Mouse (Mus musculus) 416B (cell line): ENCODE results near the gene Mnat1.
A peak's percentile ranks its signal among the peaks of the same experiment; 100 is the strongest.

Experiments used
- DNase-seq: peaks from one replicate; pipeline ENCODE4 v3.0.0; 2011; ENCODE audit warnings: low read depth

Mnat1 gene

GRCm38 (mm10) chr12:73231552-73231951, 108.0 kb downstream of the Mnat1 start:
- DNase-seq, result peak; percentile 83

- no peak for DNase-seq
Observed at GRCm38 (mm10) chr12:73232586-73232985, 109.1 kb downstream of the Mnat1 start.

DNA sequence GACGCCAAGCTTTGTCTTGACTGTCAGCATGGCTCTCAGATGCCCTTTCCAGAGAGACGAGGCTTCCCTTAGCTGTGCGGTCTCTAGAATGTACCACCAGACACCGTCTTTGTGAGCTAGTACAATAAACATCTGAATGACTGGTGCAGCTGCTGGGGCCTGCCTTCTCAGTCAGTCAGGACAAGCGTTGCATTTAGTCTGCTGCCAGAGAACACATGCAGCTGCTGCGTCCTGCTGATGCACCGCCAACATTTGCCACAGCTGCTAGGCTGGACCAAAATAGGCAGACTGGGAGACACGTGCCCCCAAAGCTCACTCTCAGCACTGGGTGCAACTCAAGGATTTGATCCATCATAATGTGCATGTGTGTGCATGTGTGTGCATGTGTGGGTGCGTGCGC, 118.4 kb downstream of the Mnat1 start:
- DNase-seq, result no peak

DNA sequence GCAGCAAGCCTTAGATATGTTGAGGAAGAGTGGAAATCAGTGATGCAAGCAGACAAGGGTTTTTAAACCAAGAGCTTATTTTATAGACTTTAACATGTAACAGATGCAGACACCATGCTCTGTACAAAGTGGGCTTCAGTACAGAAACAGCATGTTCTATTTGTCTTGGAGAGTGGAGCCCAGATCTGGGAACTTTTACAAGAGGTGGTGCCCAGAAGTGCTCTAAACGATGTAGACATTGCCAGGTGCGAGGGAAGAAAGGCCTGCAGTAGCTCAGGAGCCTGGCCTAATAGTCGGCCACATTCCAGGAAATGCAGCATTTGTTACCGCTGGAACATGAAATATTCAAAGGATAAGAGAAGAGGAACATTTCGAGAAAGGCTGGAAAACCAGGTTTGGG, 122.2 kb downstream of the Mnat1 start:
- no peak for DNase-seq

DNA sequence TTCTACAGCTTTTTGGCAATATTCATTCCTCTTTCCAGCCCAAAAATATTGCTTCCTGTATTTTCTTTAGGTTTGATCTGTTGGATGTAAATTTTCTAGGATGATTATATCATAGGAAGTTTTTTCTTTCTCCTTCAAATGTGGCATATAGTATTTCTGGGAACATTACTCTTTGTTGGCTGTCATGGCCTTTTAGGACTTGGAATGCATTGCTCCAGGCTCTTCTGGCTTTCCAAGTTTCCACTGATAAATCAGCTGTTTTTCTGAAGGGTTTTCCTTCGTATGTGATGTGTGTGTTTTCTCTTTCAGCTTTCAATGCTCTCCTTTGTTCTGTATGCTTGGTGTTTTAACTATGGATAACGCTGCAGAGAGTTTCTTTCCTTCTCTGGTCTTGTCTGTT, 131.5 kb downstream of the Mnat1 start:
- DNase-seq, result no peak

- DNase-seq, result peak; percentile 13
Observed at GRCm38 (mm10) chr12:73259269-73259668, 135.8 kb downstream of the Mnat1 start.

- DNase-seq, result no peak
Observed at GRCm38 (mm10) chr12:73260339-73260738, 136.8 kb downstream of the Mnat1 start.

DNA sequence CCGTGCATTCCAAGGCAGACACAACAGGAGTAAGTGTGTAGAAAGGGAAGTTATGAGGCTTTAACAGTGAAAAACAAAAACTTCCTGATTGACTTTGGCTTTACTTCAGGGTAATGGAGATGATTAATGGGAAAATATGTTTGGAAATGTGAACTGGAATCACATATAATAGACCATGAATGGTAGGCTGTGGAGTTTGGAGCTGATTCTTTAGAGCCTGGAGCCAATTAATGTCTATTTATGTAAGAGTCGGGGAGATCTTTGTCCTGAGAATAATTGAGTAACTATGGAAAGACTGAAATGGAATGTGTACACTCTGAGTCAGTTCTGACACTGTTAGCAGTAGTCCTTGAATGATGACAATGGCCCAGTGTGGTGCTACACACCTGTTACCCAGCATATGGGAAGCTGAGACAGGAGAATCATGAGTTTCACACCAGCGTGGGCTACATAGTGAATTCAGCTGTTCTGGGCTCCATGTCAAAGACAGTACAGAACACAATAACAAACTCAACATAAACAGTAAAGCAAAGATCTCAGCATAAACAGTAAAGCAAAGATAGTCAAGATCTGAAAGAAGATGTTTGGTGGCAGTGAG, 142.0 kb downstream of the Mnat1 start:
- no peak for DNase-seq

- no peak for DNase-seq
Observed at GRCm38 (mm10) chr12:73266597-73266996, 143.1 kb downstream of the Mnat1 start.

- DNase-seq, result peak; percentile 36
Observed at GRCm38 (mm10) chr12:73268497-73268896, 145.0 kb downstream of the Mnat1 start.

DNA sequence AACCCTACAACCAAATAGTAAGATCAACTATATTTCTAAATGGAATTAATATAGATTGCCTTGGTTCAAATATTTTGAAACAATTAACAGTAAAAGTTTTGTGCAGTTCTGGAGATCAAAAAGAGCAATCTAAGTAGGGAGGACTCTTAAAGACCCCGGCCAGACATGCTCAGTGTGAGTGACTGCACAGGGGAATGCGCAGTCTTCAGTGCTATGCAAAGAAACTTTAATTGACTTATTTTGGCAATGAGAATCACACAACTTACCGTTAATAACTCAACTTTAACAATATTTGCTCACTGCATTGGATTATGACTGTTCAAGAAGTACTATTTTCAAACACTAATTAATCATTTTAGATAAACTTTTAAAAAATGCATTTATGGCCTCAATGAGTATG, 146.0 kb downstream of the Mnat1 start:
- no peak for DNase-seq

DNA sequence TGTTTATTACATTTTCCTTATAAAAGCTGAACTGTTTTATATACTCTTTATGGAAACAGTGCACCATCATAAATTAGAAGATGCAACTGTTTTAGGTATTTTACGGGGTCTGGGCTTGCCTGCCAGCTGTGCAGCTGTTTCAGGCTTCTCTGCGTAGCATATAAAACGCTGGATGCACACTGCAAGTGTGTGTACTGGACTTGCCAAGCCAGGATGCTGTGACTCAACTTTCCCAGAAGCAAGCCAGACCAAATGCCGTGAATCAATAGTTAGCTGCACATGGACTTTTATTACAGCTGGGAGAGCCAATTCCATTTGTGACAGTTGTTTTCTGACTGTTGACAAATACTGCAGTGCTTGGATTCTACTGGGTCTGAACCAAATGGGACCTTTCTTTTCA, 146.4 kb downstream of the Mnat1 start:
- no peak for DNase-seq

GRCm38 (mm10) chr12:73274921-73275320, 151.4 kb downstream of the Mnat1 start:
- DNase-seq, result no peak

DNA sequence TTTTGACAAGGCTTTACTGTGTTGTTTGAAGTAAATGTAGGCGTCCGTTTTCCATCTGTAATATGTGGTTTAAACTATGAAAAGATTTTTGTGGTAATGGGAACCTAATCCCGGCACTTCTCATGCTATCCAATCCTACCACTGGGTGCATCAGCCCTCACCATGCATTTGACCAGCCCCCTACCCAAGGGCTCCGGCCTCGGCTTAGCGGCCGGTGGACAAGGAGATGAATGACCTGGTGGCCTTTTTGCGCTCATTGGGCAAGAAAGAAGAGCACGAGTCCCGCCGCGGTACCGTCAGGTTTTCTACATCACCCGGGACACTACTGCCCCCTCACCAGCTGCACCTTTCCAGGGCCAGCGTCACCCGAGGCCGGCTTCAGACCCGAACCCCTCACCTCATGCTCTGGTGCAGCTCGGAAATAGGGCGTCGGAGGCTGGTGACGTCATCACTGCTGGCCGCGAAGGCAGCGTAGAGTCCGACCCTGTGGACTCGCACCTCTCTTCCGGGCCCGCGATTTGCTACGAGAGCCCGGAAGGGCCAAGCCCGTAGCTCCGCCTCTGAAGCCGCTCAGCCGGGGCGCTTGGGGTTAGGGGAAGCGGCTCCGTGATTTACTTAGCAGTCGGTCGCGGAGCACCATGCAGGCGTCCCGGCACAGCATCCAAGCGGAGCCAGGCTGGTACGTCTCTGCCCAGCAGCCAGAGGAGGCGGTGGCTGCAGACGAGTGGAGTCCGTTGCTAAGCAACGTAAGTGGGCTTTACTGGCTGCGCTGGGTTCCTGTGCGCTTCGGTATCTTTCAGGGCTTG, 163.0 kb downstream of the Mnat1 start, which contains the start of the genes Trmt5 and Slc38a6:
TSS of gene Trmt5 (minus strand) at position 424 of the 806 bp plus-strand sequence.
TSS of gene Slc38a6 (plus strand) at position 493 of the 806 bp plus-strand sequence.
- DNase-seq, result peak; percentile 95

DNA sequence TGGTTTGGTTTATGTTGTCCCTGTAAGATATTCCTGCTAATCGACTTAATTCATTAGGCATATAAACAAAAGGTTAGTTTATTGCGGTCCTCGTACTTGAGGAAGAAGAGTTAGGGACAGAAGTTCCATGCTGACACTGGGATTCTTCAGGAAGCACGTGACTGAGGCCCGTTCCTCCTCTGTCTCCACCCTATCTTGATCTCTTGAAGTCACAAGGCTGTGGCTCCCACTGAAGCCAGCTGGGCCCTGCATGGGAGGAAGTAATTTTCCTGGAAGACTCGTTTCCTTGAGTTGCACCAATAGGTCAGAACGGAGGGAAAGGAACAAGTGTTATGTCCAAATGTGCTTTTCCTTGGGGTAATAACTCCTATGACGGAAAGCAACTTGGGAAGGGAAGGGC, 164.1 kb downstream of the Mnat1 start:
- DNase-seq, result no peak

GRCm38 (mm10) chr12:73288626-73289025, 165.1 kb downstream of the Mnat1 start:
- DNase-seq, result no peak

DNA sequence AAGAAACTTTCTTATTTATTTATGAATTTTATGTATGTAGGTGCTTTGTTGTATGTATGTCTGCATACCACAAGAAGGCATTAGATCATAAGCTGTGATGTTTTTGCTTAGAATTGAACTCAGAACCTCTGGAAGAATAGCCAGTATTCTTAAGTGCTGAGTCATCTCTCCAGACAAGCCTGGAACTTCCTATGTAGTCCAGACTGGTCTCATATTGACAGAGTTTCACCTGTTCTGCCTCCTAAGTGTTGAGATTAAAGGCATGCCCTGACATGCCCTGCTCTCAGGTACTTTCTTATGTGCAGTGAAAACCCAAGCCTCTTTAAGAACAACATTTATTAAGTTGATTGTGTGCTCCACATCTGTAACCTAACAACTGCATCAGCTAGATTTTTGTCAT, 171.4 kb downstream of the Mnat1 start:
- DNase-seq, result peak; percentile 25

- peak; percentile 64 for DNase-seq
Observed at GRCm38 (mm10) chr12:73295505-73296140, 172.1 kb downstream of the Mnat1 start.

DNA sequence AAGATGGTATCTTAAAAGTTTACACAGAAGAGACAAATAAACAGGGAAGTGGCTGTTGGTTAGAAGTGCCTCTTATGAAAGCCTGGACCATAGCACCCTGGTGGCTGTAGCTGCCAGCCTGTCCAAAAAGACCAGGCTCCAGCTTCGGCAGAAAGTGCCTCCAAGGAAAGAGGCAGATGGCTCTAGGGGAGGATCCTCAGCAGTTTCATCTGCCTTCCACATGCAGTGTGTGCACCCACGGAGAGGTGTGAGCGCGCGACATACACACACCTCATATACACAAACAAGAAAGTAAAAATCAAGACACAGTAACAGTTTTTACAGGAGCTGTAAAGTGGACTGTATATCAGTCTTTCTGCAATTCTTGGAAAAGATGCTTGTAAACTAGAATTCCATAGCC, 175.1 kb downstream of the Mnat1 start:
- DNase-seq, result no peak

DNA sequence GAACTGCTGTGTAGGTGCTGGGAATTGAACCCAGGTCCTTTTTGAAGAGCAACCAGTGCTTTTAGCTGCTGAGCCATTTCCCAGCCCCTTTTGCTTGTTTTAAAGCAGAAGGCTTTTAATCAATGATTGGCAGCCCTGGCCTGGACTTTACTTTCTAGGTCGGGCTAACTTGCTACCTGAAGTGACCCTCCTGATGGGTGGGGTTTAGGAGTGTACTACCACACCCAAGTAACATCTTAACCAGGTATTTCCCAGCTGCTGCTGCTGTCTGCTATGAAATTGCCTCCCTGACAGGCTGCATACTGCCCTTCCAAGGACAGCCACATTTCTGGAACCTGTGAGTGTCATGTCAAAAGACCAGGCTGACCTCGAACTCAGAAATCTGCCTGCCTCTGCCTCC, 177.0 kb downstream of the Mnat1 start:
- DNase-seq, result no peak

GRCm38 (mm10) chr12:73304636-73305035, 181.1 kb downstream of the Mnat1 start:
- DNase-seq, result peak; percentile 26

DNA sequence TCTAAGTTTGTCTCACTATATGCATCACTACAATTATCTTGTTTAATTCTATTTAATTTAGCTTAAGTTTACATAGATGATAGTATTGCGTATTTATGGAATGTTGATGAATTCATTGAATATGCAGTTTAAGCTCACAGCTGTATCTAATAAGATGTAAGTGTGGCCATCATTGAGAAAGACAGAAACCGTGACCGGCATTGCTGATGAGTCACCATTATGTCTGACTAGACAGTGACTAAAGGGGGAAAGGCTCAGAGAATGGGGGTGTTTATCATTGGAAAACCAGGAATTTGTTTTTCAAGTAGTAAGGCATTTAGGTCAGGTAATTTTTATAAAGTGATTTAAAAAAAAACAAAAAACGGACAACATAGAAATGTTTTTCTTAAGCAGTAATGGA, 184.2 kb downstream of the Mnat1 start:
- peak; percentile 27 for DNase-seq

GRCm38 (mm10) chr12:73308711-73309110, 185.2 kb downstream of the Mnat1 start:
- DNase-seq, result peak; percentile 52
